Mouse (Mus musculus) cerebellum, adult 11-12 months (tissue): ENCODE measurements around the gene Psme1.

Experiments
- DNase-seq: peaks from one replicate; pipeline ENCODE4 v3.0.0; 2022

Gene Psme1

GRCm38 (mm10) chr14:55571760-55572159 is 6.2 kb upstream of the Psme1 start:
- DNase-seq = no peak

GRCm38 (mm10) chr14:55575302-55575701 is 2.6 kb upstream of the Psme1 start, which contains the start of gene Fitm1:
Gene Fitm1 (plus strand): TSS chr14:55575617.
- no peak for DNase-seq

GRCm38 (mm10) chr14:55575711-55576110 is 2.2 kb upstream of the Psme1 start:
- no peak for DNase-seq

- no peak for DNase-seq
Measured at GRCm38 (mm10) chr14:55576376-55576775, 1.5 kb upstream of the Psme1 start.

- DNase-seq = no peak
Measured at GRCm38 (mm10) chr14:55578668-55579269, 846 bp downstream of the Psme1 start.

GRCm38 (mm10) chr14:55579511-55580496 is 1.9 kb downstream of the Psme1 start:
- DNase-seq = peak; percentile 25

- peak; percentile 28 for DNase-seq
Measured at GRCm38 (mm10) chr14:55580731-55581130, 2.8 kb downstream of the Psme1 start.

GRCm38 (mm10) chr14:55581981-55582681 is 4.2 kb downstream of the Psme1 start:
- no peak for DNase-seq

GRCm38 (mm10) chr14:55584303-55584701 is 6.4 kb downstream of the Psme1 start:
- no peak for DNase-seq

- peak; percentile 87 for DNase-seq
Measured at GRCm38 (mm10) chr14:55584702-55585565, 7.0 kb downstream of the Psme1 start, which contains the start of gene Emc9. Gene Emc9 (minus strand): TSS chr14:55585302.

- peak; percentile 43 for DNase-seq
Measured at GRCm38 (mm10) chr14:55585566-55585960, 7.6 kb downstream of the Psme1 start.

- no peak for DNase-seq
Measured at GRCm38 (mm10) chr14:55586149-55586548, 8.2 kb downstream of the Psme1 start.

GRCm38 (mm10) chr14:55589271-55589670 is 11.3 kb downstream of the Psme1 start:
- peak; percentile 26 for DNase-seq

- peak; percentile 34 for DNase-seq
Measured at GRCm38 (mm10) chr14:55589771-55590448, 12.0 kb downstream of the Psme1 start.

GRCm38 (mm10) chr14:55590748-55591330 is 12.9 kb downstream of the Psme1 start, which contains the start of gene Psme2:
Gene Psme2 (minus strand): TSS chr14:55591113.
- DNase-seq = peak; percentile 89

- DNase-seq = peak; percentile 93
Measured at GRCm38 (mm10) chr14:55591331-55591891, 13.5 kb downstream of the Psme1 start, which contains the start of gene Rnf31. Gene Rnf31 (plus strand): TSS chr14:55591708.

- DNase-seq = peak; percentile 62
Measured at GRCm38 (mm10) chr14:55592226-55592625, 14.3 kb downstream of the Psme1 start.

GRCm38 (mm10) chr14:55596036-55596690 is 18.2 kb downstream of the Psme1 start:
- peak; percentile 34 for DNase-seq

GRCm38 (mm10) chr14:55598521-55599390 is 20.8 kb downstream of the Psme1 start:
- DNase-seq = no peak
